Mouse (Mus musculus) kidney, embryonic 16.5 days (tissue): ENCODE measurements around the gene Sptbn1. TPM values are rescaled to one million over a fixed set of nuclear protein-coding genes. Genes with fewer than 3 reads are reported as not detected.

Experiments
- ATAC-seq: fragments of 200-750 bp; cut with Nextera tagmentation; 2 replicates; pipeline ENCODE4 v1.8.0; 2017; ENCODE audit warnings: moderate TSS enrichment; ENCODE audit not compliant: low FRiP score, low TSS enrichment
- H3K27ac ChIP-seq: fragments of 300-500 bp; sonication (generic); 2 replicates; pipeline ENCODE4 v1.5.1; 2014; ENCODE audit warnings: low read length
- H3K27me3 ChIP-seq: fragments of 300-500 bp; sonication (generic); 2 replicates; pipeline ENCODE4 v1.6.1; 2014; ENCODE audit warnings: low read length, control low read depth, mixed read lengths; ENCODE audit not compliant: insufficient read depth
- H3K36me3 ChIP-seq: fragments of 300-500 bp; sonication (generic); 2 replicates; pipeline ENCODE4 v1.6.1; 2014; ENCODE audit warnings: low read length, control low read depth, mixed read lengths; ENCODE audit not compliant: insufficient read depth
- H3K4me1 ChIP-seq: fragments of 300-500 bp; sonication (generic); 2 replicates; pipeline ENCODE4 v1.6.1; 2014; ENCODE audit warnings: low read length, control low read depth, mixed read lengths; ENCODE audit not compliant: insufficient read depth
- H3K4me2 ChIP-seq: fragments of 300-500 bp; sonication (generic); replicated peaks from 2 replicates; pipeline ENCODE4 v1.6.1; 2014; ENCODE audit warnings: low read depth, low read length
- H3K4me3 ChIP-seq: fragments of 300-500 bp; sonication (generic); 2 replicates; pipeline ENCODE4 v1.5.1; 2014; ENCODE audit warnings: mild to moderate bottlenecking, low read length
- H3K9ac ChIP-seq: fragments of 300-500 bp; sonication (generic); replicated peaks from 2 replicates; pipeline ENCODE4 v1.6.1; 2014; ENCODE audit warnings: low read length
- H3K9me3 ChIP-seq: fragments of 300-500 bp; sonication (generic); 2 replicates; pipeline ENCODE4 v1.6.1; 2016; ENCODE audit warnings: low read length, control low read depth
- WGBS: fragments of 180-500 bp; shearing (Covaris S2); extraction: QIAGEN DNeasy Blood & Tissue Kit; methylation state at CpG from one replicate; pipeline ENCODE4 v1.1.7; 2014; 5-methylcytosine and 5-hydroxymethylcytosine counted together
- polyA plus RNA-seq: library from polyadenylated mRNA; unstranded; fragments of >200 nt; fragmentation: Nextera tagmentation; extraction: Ambion mirVana; gene quantifications from 2 replicates; pipeline ENCODE4 v1.2.1, GENCODE M21; 2015

Gene Sptbn1
- polyA plus RNA-seq, 1 experiment from 2014 or later, result 119 TPM

DNA sequence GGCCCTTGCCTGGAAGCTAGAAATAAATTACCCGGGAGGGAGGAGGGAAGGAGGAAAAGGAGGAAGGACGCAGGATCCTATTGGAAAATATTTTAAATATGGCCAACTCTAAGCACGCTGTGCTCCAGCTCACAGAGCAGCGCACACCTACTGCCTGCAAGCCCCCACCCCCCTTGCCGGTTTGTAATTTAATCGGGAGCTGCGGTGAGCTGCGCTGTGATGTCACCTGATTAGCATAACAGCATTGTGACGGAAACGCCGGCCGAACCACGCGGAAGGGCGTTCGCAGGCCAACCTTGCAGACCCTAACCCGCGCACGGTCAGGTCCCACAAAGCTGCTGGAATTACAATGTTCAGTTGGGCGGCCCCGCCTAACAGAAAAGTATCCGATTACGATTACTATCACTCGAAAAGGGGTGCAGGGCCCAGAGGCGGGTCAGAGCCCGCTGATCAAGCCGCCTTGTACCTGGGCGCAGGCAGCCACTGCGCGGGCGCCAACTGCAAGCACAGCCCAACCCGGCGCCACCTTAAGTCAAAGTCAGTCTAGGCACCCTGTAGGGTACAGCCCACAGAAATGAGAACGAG lies 69.8 kb downstream of the Sptbn1 start:
- Histone ChIP-seq H3K27ac (peak overlapping the region; percentile 98), H3K4me1 (peaks cover 46% of the 10 kb centered on the region), H3K9ac (peak overlapping the region; percentile 80), H3K4me2 (peak overlapping the region; percentile 75), H3K36me3 (peaks cover 8% of the 10 kb centered on the region; the same call in 1 of the 2 replicates), H3K9me3 (no peaks in the 10 kb centered on the region), H3K4me3 (peak overlapping the region; percentile 61), H3K27me3 (no peaks in the 10 kb centered on the region)
- ATAC-seq, result peak; percentile 96
- WGBS, result under 1% methylated on average over 34 of the region's 34 CpGs

DNA sequence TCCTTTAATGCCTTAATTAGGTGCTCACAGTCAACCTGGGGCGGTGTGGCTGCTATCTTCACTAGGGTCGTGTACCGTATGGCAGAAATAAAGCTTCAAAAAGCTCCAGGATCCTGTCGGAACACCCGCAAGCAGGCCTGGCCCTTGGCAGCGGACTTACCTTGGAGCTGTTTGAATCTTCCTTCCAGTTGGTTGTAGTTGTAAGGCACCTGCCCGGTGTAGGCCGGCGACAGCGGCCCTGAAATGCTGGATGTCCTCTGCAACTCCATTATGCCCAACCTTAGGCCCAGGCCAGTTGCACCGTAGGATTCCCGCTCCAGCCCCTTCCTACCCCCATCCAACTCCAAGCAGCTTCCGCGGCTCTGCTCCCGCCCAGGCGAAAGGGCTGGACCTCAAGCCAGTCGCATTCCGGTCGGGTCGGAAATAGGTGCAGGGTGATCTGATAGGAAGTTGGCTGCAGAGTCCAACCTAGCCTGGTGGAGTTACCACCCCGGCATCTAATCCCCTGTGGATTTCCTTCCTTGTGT lies 70.3 kb downstream of the Sptbn1 start:
- WGBS, result 6% methylated on average over 21 of the region's 21 CpGs
- peak; percentile 91 for ATAC-seq

DNA sequence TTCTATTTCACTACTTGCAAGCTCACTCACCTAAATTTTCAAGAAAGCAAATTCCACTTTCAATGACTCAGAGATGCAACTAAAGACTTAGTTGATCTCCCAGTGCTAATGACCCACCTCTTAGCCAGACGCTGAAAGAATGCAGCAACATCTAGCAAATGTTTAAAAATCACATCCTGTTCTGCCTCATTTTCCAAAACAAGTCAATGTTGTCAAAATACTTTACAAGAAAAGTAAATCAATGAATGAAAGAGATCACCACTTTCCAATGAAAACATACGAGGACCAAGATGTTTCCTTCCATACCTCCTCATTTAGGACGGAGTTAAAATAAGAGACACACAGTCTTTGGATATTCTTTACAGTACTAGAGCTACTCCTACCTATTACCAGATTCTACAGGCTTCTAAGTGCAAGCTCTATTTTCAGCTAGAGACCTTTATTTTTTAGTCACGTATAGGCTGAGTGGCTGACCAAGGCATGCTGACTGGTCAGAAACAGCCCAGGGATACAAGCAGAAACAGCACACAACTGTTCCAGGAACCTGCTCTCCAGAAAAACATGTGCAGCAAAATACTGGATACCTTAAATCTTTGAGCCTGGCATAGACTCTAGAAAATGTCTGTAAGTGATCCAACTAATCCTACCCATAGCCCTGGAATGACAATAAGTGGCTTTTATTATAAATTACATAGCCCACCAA lies 71.5 kb downstream of the Sptbn1 start:
- H3K9ac ChIP-seq, result peak overlapping the region; percentile 50; the same call in 1 of the 2 replicates

More for the DNA sequence above, 70.3 kb downstream of the Sptbn1 start:
- peaks cover 50% of the 10 kb centered on the region for H3K4me1 ChIP-seq
- H3K27ac ChIP-seq, result peak overlapping the region; percentile 98
- H3K9ac ChIP-seq, result peak overlapping the region; percentile 80
- no peaks in the 10 kb centered on the region for H3K27me3 ChIP-seq
- peak overlapping the region; percentile 61 for H3K4me3 ChIP-seq
- peaks cover 7% of the 10 kb centered on the region; the same call in 1 of the 2 replicates for H3K36me3 ChIP-seq
- H3K9me3 ChIP-seq, result no peaks in the 10 kb centered on the region
- H3K4me2 ChIP-seq, result peak overlapping the region; percentile 75

DNA sequence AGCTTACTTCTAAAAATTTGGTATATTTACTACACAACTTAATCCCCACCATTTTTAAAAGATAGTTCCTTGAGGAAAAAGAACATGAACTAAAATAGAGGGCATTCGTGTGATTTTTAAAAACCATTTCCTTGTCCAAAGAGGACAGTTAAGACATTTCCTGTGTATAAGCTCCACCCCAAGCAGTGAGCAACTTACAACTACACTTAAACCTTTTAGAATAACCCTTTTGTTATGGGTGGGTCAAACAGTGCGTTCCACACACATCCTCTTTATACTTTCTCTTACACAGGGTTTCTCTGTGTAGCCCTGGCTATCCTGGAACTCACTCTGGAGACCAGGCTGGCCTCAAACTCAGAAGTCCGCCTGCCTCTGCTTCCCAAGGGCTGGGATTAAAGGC lies 72.2 kb downstream of the Sptbn1 start:
- H3K9ac ChIP-seq, result no peak overlapping the region
- no peaks in the 10 kb centered on the region for H3K27me3 ChIP-seq
- peak overlapping the region; percentile 75 for H3K4me2 ChIP-seq
- H3K4me1 ChIP-seq, result peaks cover 63% of the 10 kb centered on the region
- H3K4me3 ChIP-seq, result peak overlapping the region; percentile 61
- no peaks in the 10 kb centered on the region for H3K36me3 ChIP-seq
- no peak for ATAC-seq
- peak overlapping the region; percentile 98; the same call in 1 of the 2 replicates for H3K27ac ChIP-seq
- 64% methylated on average over 3 of the region's 3 CpGs for WGBS
- no peaks in the 10 kb centered on the region for H3K9me3 ChIP-seq

More for the DNA sequence above, 71.5 kb downstream of the Sptbn1 start:
- Histone ChIP-seq H3K36me3 (no peaks in the 10 kb centered on the region), H3K4me2 (peak overlapping the region; percentile 75), H3K27ac (peak overlapping the region; percentile 98), H3K27me3 (no peaks in the 10 kb centered on the region), H3K4me1 (peaks cover 58% of the 10 kb centered on the region), H3K4me3 (peak overlapping the region; percentile 61), H3K9me3 (no peaks in the 10 kb centered on the region)
- WGBS, result 39% methylated on average over 4 of the region's 4 CpGs
- ATAC-seq, result no peak

DNA sequence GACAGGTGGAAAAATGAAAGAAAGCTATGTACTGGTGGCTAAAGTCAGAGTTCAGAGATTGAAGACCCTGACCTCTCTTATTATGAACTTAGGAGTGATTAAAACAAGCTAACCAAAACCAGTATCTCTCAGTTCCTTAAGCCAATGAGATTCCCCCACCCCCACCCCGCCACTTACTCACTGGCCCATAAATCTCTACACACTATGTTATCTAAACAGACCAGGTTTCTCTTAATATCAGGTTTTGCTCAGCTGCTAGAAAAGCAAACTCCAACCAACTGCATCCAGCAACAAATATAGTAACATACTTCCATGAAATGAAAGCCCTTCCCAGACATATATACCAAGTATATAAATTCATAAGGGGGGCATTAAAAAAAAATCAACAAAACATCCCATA lies 73.2 kb downstream of the Sptbn1 start:
- Histone ChIP-seq H3K4me1 (peaks cover 67% of the 10 kb centered on the region), H3K36me3 (no peaks in the 10 kb centered on the region), H3K27ac (no peak overlapping the region; the same call in 1 of the 2 replicates), H3K9me3 (no peaks in the 10 kb centered on the region), H3K27me3 (no peaks in the 10 kb centered on the region), H3K4me3 (no peak overlapping the region), H3K9ac (no peak overlapping the region), H3K4me2 (peak overlapping the region; percentile 75)
- ATAC-seq, result no peak
- 33% methylated on average over 1 of the region's 1 CpGs for WGBS

DNA sequence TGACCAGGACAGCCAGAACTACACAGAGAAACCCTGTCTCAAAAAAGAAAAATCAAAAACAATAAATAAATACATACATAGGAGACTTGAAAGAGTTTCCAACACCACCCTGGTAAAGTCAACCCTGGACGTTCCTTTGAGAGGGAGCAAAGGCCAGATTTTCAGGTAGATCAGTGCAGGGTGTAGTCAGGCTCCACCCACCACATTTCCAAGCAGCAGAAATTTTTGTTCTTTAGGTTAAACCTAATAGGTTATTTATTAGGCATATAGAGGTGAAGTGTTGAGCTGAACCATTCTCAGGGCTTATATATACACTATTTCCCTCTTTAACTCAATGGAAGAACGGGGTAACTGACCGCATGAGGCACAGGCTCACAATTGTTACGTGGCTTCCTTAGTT lies 77.0 kb downstream of the Sptbn1 start:
- H3K4me1 ChIP-seq, result peaks cover 53% of the 10 kb centered on the region
- peak; percentile 66 for ATAC-seq
- no peak overlapping the region for H3K4me2 ChIP-seq
- no peaks in the 10 kb centered on the region for H3K9me3 ChIP-seq
- no peaks in the 10 kb centered on the region for H3K36me3 ChIP-seq
- no peak overlapping the region for H3K4me3 ChIP-seq
- WGBS, result 69% methylated on average over 4 of the region's 4 CpGs
- H3K27ac ChIP-seq, result peak overlapping the region; percentile 58
- H3K27me3 ChIP-seq, result no peaks in the 10 kb centered on the region
- H3K9ac ChIP-seq, result no peak overlapping the region

DNA sequence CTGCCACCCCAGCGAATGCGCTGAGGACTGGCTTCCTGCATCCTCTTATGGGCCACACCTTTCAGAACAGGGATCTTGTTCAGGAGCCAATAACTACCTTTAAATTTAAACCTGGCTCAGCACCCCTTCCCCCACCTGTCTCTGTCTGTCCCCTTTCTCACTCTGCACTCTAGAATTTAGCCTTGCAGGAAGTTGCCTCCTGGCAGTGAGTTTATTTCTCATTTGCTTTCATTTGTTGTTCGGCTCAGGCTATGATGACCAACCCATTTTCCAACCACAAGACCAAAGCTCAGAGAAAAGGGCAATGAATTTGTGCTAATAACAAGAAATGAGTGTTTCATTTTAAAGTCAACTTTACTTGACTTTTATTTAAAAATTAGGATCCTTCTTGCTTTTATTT lies 77.9 kb downstream of the Sptbn1 start:
- WGBS, result 74% methylated on average over 3 of the region's 3 CpGs
- ATAC-seq, result no peak

DNA sequence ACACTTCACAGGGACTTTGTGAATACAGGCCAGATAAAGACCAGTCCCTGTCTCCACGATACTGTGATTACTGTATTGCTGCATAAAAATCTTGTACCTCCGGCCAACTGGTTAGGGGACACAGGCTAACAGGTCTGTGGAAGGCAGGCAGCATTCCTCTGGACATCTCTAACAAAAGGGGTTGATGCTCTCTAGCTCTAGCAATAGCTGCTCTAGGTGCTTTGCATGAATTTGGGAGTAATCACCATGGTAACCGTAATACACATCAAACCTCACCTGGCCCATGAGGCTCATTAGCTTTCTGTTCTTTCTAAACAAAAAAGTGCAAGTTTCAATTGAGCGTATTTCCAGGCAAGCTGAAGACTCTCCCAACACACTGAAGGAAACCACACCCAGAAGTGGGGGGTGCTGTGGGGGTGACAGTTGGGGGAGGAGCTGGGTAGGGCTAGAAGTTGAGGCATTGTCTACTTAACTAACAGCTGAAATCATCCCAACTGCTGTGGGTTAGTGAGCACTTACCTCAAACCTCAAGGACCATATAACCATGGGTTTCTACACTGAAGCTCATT lies 81.0 kb downstream of the Sptbn1 start:
- no peak overlapping the region for H3K9ac ChIP-seq
- H3K9me3 ChIP-seq, result no peaks in the 10 kb centered on the region
- WGBS, result 84% methylated on average over 4 of the region's 4 CpGs
- no peaks in the 10 kb centered on the region for H3K27me3 ChIP-seq
- no peak overlapping the region for H3K4me2 ChIP-seq
- H3K36me3 ChIP-seq, result 0 out of 2 replicates have a peak, but pooled peaks cover 4% of the 10 kb centered on the region
- peaks cover 51% of the 10 kb centered on the region for H3K4me1 ChIP-seq
- no peak overlapping the region for H3K27ac ChIP-seq
- no peak overlapping the region for H3K4me3 ChIP-seq
- no peak for ATAC-seq

More for the DNA sequence above, 77.9 kb downstream of the Sptbn1 start:
- no peak overlapping the region for H3K4me2 ChIP-seq
- H3K4me3 ChIP-seq, result no peak overlapping the region
- no peaks in the 10 kb centered on the region for H3K9me3 ChIP-seq
- H3K36me3 ChIP-seq, result 0 out of 2 replicates have a peak, but pooled peaks cover 4% of the 10 kb centered on the region
- no peak overlapping the region for H3K9ac ChIP-seq
- H3K27ac ChIP-seq, result peak overlapping the region; percentile 38; the same call in 1 of the 2 replicates
- peaks cover 55% of the 10 kb centered on the region for H3K4me1 ChIP-seq
- H3K27me3 ChIP-seq, result no peaks in the 10 kb centered on the region

DNA sequence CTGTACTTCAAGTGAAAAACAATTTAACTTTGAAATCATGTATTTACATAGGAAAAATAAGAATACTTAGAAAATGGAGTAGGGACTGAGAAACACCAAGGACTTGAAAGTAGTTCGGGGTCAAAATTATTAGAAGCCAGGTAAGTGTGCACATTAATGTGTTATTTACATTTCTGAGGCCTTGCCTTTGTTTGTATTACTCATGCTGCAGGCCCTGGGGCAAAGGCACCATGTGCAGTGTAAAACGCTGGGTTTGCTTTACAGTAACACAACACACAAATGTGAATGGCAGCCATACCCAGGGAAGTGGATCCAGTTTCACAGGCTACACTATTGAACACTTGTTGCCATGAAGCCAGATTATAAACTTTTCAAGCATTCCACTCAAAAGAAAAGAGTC lies 83.4 kb downstream of the Sptbn1 start:
- H3K4me3 ChIP-seq, result no peak overlapping the region
- H3K27me3 ChIP-seq, result no peaks in the 10 kb centered on the region
- no peak overlapping the region for H3K4me2 ChIP-seq
- H3K27ac ChIP-seq, result peak overlapping the region; percentile 43; the same call in 1 of the 2 replicates
- 58% methylated on average over 2 of the region's 2 CpGs for WGBS
- H3K9ac ChIP-seq, result no peak overlapping the region
- no peaks in the 10 kb centered on the region for H3K9me3 ChIP-seq
- ATAC-seq, result no peak
- H3K36me3 ChIP-seq, result 0 out of 2 replicates have a peak, but pooled peaks cover 4% of the 10 kb centered on the region
- peaks cover 37% of the 10 kb centered on the region for H3K4me1 ChIP-seq
